Mouse (Mus musculus): ENCODE measurements around the gene Tppp3. TPM values are rescaled to one million over a fixed set of nuclear protein-coding genes. Genes with fewer than 3 reads are reported as not detected.
A peak's percentile ranks its signal among the peaks of the same experiment; 100 is the strongest.

The Tppp3 gene
- polyA plus RNA-seq, 1 experiment from 2014 or later: 243 TPM

GRCm38 (mm10) chr8:105504617-105505016 is 33.3 kb upstream of the Tppp3 start:
- H3K27me3 ChIP-seq (ENCODE audit: insufficient read depth, poor library complexity, severe bottlenecking): no peaks in the 10 kb centered on the region
- 0 out of 2 replicates have a peak overlapping the region, but pooled peaks have one; percentile 50 for H3K27ac ChIP-seq
- 93% methylated on average over 3 of the region's 3 CpGs for WGBS
- DNase-seq (ENCODE audit: low spot score): no peak
- H3K9me3 ChIP-seq: no peaks in the 10 kb centered on the region
- H3K36me3 ChIP-seq: no peaks in the 10 kb centered on the region
- H3K4me3 ChIP-seq: no peak overlapping the region
- H3K4me1 ChIP-seq (replicated peaks): peaks cover 18% of the 10 kb centered on the region

GRCm38 (mm10) chr8:105499787-105500186 is 28.5 kb upstream of the Tppp3 start:
- H3K9me3 ChIP-seq: no peaks in the 10 kb centered on the region
- no peak for DNase-seq (ENCODE audit: low spot score)
- H3K4me3 ChIP-seq: no peak overlapping the region
- H3K27ac ChIP-seq: no peak overlapping the region
- no peaks in the 10 kb centered on the region for H3K27me3 ChIP-seq (ENCODE audit: insufficient read depth, poor library complexity, severe bottlenecking)
- H3K36me3 ChIP-seq: no peaks in the 10 kb centered on the region
- peaks cover 29% of the 10 kb centered on the region for H3K4me1 ChIP-seq (replicated peaks)
- WGBS: 69% methylated on average over 12 of the region's 12 CpGs

- Histone ChIP-seq H3K36me3 (no peaks in the 10 kb centered on the region), H3K27ac (peak within 1 kb of the TSS; percentile 90), H3K4me1 (replicated peaks) (peaks cover 33% of the 10 kb centered on the region), H3K27me3 (ENCODE audit: insufficient read depth, poor library complexity, severe bottlenecking) (no peaks in the 10 kb centered on the region), H3K9me3 (no peaks in the 10 kb centered on the region), H3K4me3 (peak within 1 kb of the TSS; percentile 90)
- DNase-seq (ENCODE audit: low spot score): peak; percentile 93
- WGBS: under 1% methylated on average over 68 of the region's 68 CpGs
Measured at GRCm38 (mm10) chr8:105496439-105497180, 25.3 kb upstream of the Tppp3 start, which contains the start of gene Zdhhc1. TSS of gene Zdhhc1 (minus strand) at chr8:105496902.

DNA sequence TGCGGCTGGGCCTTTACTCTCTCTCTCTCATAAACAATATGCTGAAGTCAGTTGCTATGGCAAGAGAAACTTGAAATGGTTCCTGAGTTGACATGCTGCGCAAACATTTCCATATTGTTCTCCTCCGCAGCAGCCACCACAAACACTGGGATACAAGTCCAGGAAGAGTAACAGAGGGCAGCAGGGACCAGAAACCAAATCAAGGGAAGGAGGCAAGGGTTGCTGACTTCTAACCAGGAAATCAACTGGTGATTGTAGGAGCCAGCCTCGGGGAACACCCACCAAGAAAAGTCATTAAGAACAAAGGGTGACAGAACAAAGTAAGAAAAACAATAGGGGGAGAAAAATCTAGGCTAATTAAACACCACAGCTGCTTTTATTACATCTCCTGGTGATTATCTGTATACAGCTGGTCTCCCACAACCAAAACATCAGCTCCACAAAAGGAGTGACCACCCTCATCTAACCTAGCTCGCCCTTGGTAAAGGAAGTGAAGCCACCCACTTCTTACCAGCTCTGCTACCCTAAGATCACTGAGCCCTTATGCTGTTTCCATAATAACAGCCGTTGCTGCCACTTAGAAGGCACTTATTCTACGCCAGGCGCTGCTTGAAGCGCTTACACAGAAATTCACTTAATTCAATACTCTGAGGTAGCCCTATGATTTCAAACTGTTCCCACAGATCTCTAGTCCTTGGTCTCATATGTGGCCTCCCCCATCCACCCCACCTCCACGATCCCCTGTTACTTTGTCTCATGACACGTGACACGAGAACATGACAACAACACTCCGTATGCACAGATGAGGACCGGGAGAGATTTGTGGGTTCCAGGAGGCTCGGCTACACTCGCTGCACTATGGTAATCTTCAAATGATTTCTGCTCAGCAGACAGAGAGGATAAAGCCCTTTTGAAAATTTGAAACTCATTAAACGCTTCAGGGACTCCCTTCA is 24.3 kb upstream of the Tppp3 start:
- H3K36me3 ChIP-seq: no peaks in the 10 kb centered on the region
- no peak overlapping the region for H3K27ac ChIP-seq
- H3K27me3 ChIP-seq (ENCODE audit: insufficient read depth, poor library complexity, severe bottlenecking): no peaks in the 10 kb centered on the region
- WGBS: 40% methylated on average over 17 of the region's 17 CpGs
- peaks cover 33% of the 10 kb centered on the region for H3K4me1 ChIP-seq (replicated peaks)
- peak overlapping the region; percentile 90 for H3K4me3 ChIP-seq
- H3K9me3 ChIP-seq: no peaks in the 10 kb centered on the region
- peak; percentile 18 for DNase-seq (ENCODE audit: low spot score)

GRCm38 (mm10) chr8:105494566-105494965 is 23.2 kb upstream of the Tppp3 start:
- 83% methylated on average over 3 of the region's 3 CpGs for WGBS

DNA sequence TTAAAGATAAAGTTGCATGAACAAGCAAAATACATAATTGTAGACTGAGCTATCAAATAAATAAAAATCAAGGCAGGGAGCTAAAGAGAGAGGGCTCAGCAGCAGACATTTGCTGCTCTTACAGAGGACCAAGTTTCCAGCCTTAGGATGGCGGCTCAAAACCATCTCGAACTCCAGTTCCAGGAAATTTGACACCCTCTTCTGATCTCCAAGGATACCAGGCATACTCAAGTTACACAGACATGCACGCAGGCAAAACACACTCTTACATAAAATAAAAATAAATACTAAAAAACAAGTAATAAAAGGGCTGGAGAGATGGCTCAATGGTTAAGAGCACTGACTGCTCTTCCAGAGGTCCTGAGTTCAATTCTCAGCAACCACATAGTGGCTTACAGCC is 22.2 kb upstream of the Tppp3 start:
- H3K4me1 ChIP-seq (replicated peaks): peaks cover 33% of the 10 kb centered on the region
- no peaks in the 10 kb centered on the region for H3K36me3 ChIP-seq
- H3K27me3 ChIP-seq (ENCODE audit: insufficient read depth, poor library complexity, severe bottlenecking): no peaks in the 10 kb centered on the region
- 48% methylated on average over 3 of the region's 3 CpGs for WGBS
- H3K9me3 ChIP-seq: no peaks in the 10 kb centered on the region
- no peak overlapping the region for H3K4me3 ChIP-seq
- no peak for DNase-seq (ENCODE audit: low spot score)
- no peak overlapping the region for H3K27ac ChIP-seq

More at GRCm38 (mm10) chr8:105494566-105494965, 23.2 kb upstream of the Tppp3 start:
- H3K36me3 ChIP-seq: no peaks in the 10 kb centered on the region
- H3K27me3 ChIP-seq (ENCODE audit: insufficient read depth, poor library complexity, severe bottlenecking): no peaks in the 10 kb centered on the region
- H3K4me3 ChIP-seq: no peak overlapping the region
- DNase-seq (ENCODE audit: low spot score): no peak
- peaks cover 33% of the 10 kb centered on the region for H3K4me1 ChIP-seq (replicated peaks)
- H3K27ac ChIP-seq: no peak overlapping the region
- no peaks in the 10 kb centered on the region for H3K9me3 ChIP-seq

- 59% methylated on average over 1 of the region's 1 CpGs for WGBS
- no peak overlapping the region for H3K4me3 ChIP-seq
- H3K27ac ChIP-seq: no peak overlapping the region
- no peaks in the 10 kb centered on the region for H3K27me3 ChIP-seq (ENCODE audit: insufficient read depth, poor library complexity, severe bottlenecking)
- no peaks in the 10 kb centered on the region for H3K9me3 ChIP-seq
- no peaks in the 10 kb centered on the region for H3K36me3 ChIP-seq
- H3K4me1 ChIP-seq (replicated peaks): peaks cover 15% of the 10 kb centered on the region
- DNase-seq (ENCODE audit: low spot score): no peak
Measured at GRCm38 (mm10) chr8:105489281-105489680, 18.0 kb upstream of the Tppp3 start.

DNA sequence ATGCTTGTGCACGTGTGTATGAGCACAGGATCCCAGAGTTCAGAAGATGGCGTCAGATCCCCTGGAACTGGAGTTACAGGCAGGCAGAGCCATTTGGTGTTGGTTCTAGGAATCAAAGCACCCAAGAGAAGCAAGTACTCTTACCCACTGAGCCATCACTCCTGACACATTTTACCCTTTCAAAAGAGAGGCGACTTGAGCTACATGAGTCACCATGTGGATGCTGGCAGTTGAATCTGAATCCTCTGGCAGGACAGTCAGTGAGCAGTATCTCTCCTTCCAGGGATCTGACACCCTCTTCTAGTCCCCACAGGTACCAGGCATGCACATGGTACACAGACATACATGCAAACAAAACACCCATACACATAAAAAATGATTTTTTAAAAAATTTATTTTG is 16.8 kb upstream of the Tppp3 start:
- Histone ChIP-seq H3K27ac (no peak overlapping the region), H3K27me3 (ENCODE audit: insufficient read depth, poor library complexity, severe bottlenecking) (no peaks in the 10 kb centered on the region), H3K4me3 (no peak overlapping the region), H3K9me3 (no peaks in the 10 kb centered on the region), H3K36me3 (no peaks in the 10 kb centered on the region), H3K4me1 (replicated peaks) (peaks cover 27% of the 10 kb centered on the region)
- WGBS: 81% methylated on average over 3 of the region's 3 CpGs
- DNase-seq (ENCODE audit: low spot score): no peak

DNA sequence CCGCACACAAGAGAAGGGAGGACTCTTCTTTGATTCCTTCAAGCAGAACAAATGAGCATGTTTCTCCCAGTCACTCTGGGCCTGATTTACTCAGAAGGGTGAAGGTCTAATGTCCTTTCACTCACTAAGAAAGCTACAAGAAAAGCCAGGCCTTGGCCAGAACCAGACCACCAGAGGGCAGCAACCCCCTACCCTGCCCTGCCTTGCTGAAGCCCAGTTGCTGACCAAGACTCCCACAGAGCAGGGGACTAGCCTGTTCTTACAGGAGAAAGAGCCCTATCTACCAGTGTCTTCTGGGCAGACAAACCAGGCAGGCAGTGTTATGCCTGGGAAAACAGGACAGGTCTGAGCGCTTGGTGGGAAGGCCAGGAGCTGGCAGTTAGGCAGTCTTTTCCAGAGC is 13.1 kb upstream of the Tppp3 start:
- Histone ChIP-seq H3K4me3 (no peak overlapping the region), H3K27me3 (ENCODE audit: insufficient read depth, poor library complexity, severe bottlenecking) (no peaks in the 10 kb centered on the region), H3K4me1 (replicated peaks) (peaks cover 35% of the 10 kb centered on the region), H3K27ac (peak overlapping the region; percentile 10), H3K36me3 (no peaks in the 10 kb centered on the region), H3K9me3 (no peaks in the 10 kb centered on the region)
- peak; percentile 83 for DNase-seq (ENCODE audit: low spot score)
- 12% methylated on average over 2 of the region's 2 CpGs for WGBS

GRCm38 (mm10) chr8:105484030-105484368 is 12.7 kb upstream of the Tppp3 start:
- no peak overlapping the region for H3K4me3 ChIP-seq
- WGBS: 35% methylated on average over 3 of the region's 3 CpGs
- no peaks in the 10 kb centered on the region for H3K36me3 ChIP-seq
- no peaks in the 10 kb centered on the region for H3K9me3 ChIP-seq
- peaks cover 35% of the 10 kb centered on the region for H3K4me1 ChIP-seq (replicated peaks)
- no peaks in the 10 kb centered on the region for H3K27me3 ChIP-seq (ENCODE audit: insufficient read depth, poor library complexity, severe bottlenecking)
- peak overlapping the region; percentile 10 for H3K27ac ChIP-seq
- no peak for DNase-seq (ENCODE audit: low spot score)

GRCm38 (mm10) chr8:105483212-105484029 is 12.1 kb upstream of the Tppp3 start:
- Histone ChIP-seq H3K27ac (peak overlapping the region; percentile 10; the same call in 1 of the 2 replicates), H3K4me1 (replicated peaks) (peaks cover 35% of the 10 kb centered on the region), H3K4me3 (no peak overlapping the region), H3K27me3 (ENCODE audit: insufficient read depth, poor library complexity, severe bottlenecking) (no peaks in the 10 kb centered on the region), H3K36me3 (peaks cover 4% of the 10 kb centered on the region), H3K9me3 (no peaks in the 10 kb centered on the region)
- peak; percentile 65 for DNase-seq (ENCODE audit: low spot score)
- 32% methylated on average over 14 of the region's 14 CpGs for WGBS

DNA sequence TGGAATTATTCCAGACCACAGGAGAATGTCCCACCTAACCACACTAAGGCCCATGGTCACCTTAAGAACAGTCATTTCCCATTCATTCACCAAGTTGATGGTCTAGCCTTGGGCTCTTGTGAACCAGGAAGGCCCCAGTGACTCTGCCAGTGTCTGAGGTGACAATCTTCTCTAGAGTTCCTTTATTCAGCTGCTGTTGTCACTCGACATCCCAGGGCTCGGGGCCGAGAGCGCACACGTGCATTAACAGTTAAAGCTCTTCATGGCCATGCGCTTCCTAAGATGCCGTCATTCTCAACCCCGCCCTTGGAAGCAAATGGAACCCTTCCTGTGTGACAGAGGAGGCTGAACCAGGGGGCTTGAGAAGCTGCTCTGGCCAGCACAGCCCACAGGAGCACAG is 10.8 kb upstream of the Tppp3 start:
- no peak for DNase-seq (ENCODE audit: low spot score)
- Histone ChIP-seq H3K27ac (no peak overlapping the region), H3K4me3 (no peak overlapping the region), H3K4me1 (replicated peaks) (peaks cover 35% of the 10 kb centered on the region), H3K9me3 (no peaks in the 10 kb centered on the region), H3K27me3 (ENCODE audit: insufficient read depth, poor library complexity, severe bottlenecking) (no peaks in the 10 kb centered on the region; the same call in 1 of the 2 replicates), H3K36me3 (peaks cover 5% of the 10 kb centered on the region)
- 89% methylated on average over 8 of the region's 8 CpGs for WGBS
